In genomic region chr10:31076948-31077347, GRCm38 (mm10) we compare ENCODE assay signal across 15 mouse cellular contexts.
DNase-seq lines count a peak whose midpoint lies in the region; ATAC-seq lines count a peak whose summit lies in the region.
"Had no signal": no experiment of that assay in that cellular context is flagged by ENCODE, and none has a peak within 500 bp of the region (broad histone marks: within the 10 kb centered on the region; RNA-seq: fewer than 3 reads in every experiment).

No protein-coding gene starts in this region.

- H3K4me1 ChIP-seq in heart, embryonic 13.5 days = peaks cover 26% of the 10 kb centered on the region
- H3K4me1 ChIP-seq in kidney, embryonic 16.5 days (ENCODE audit: insufficient read depth, low read length) = no peaks in the 10 kb centered on the region
- H3K4me1 ChIP-seq in embryonic facial prominence, embryonic 12.5 days = no peaks in the 10 kb centered on the region; the same call in 1 of the 2 replicates
- H3K4me1 ChIP-seq in limb, embryonic 10.5 days = peaks cover 13% of the 10 kb centered on the region

- H3K4me2 ChIP-seq in heart, embryonic 13.5 days = peak overlapping the region; percentile 55
- no peak overlapping the region; the same call in 1 of the 2 replicates for H3K4me2 ChIP-seq in kidney, embryonic 16.5 days (replicated peaks; ENCODE audit: low read depth, low read length)
- H3K4me2 ChIP-seq in embryonic facial prominence, embryonic 12.5 days (replicated peaks) = 0 out of 2 replicates have a peak overlapping the region, but pooled peaks have one; percentile 8

- no peak; the same call in 1 of the 2 replicates for ATAC-seq in heart, embryonic 13.5 days (ENCODE audit: extremely low read depth, insufficient number of reproducible peaks, low FRiP score, low TSS enrichment)
- peak; percentile 59 for ATAC-seq in kidney, embryonic 16.5 days (ENCODE audit: low FRiP score, low TSS enrichment)
- no peak for ATAC-seq in embryonic facial prominence, embryonic 12.5 days (ENCODE audit: insufficient number of reproducible peaks, insufficient read depth, low FRiP score, low TSS enrichment)
- ATAC-seq in erythroid progenitor cell, adult 5-6 weeks (replicated peaks; ENCODE audit: low FRiP score, poor library complexity, severe bottlenecking) = no peak

- H3K4me3 ChIP-seq in heart, embryonic 13.5 days = peak overlapping the region; percentile 16; the same call in 1 of the 2 replicates
- H3K4me3 ChIP-seq in kidney, embryonic 16.5 days (ENCODE audit: low read length) = no peak overlapping the region
- H3K4me3 ChIP-seq in embryonic facial prominence, embryonic 12.5 days = no peak overlapping the region
- H3K4me3 ChIP-seq in limb, embryonic 10.5 days = no peak overlapping the region

- DNase-seq in heart, adult 9 months (ENCODE audit: low spot score in 2 of 2) = no peak
- DNase-seq in kidney, postnatal 14 days = no peak
- no peak for DNase-seq in limb, embryonic 10.5 days (ENCODE audit: low spot score)
- no peak for DNase-seq in adrenal gland, adult 8-10 months
- DNase-seq: adrenal gland, postnatal 36 days; cerebellum, postnatal 14 days; gastrocnemius, postnatal 10 days; kidney, postnatal 36 days; layer of hippocampus, postnatal 36 days; lung, adult 2 months; thymus, postnatal 4 days had no signal

- 27% methylated on average over 4 of the region's 4 CpGs for WGBS in heart, embryonic 13.5 days
- 32% methylated on average over 4 of the region's 4 CpGs for WGBS in kidney, embryonic 16.5 days
- 29% methylated on average over 4 of the region's 4 CpGs for WGBS in embryonic facial prominence, embryonic 12.5 days
- WGBS in limb, embryonic 10.5 days = 27% methylated on average over 4 of the region's 4 CpGs

- H3K9ac ChIP-seq in heart, embryonic 13.5 days = peak overlapping the region; percentile 58
- no peak overlapping the region for H3K9ac ChIP-seq in kidney, embryonic 16.5 days (replicated peaks; ENCODE audit: low read length)
- H3K9ac ChIP-seq in embryonic facial prominence, embryonic 12.5 days = no peak overlapping the region

- H3K36me3 ChIP-seq in heart, embryonic 13.5 days = no peaks in the 10 kb centered on the region
- H3K36me3 ChIP-seq in kidney, embryonic 16.5 days (ENCODE audit: insufficient read depth, low read length) = no peaks in the 10 kb centered on the region
- no peaks in the 10 kb centered on the region for H3K36me3 ChIP-seq in embryonic facial prominence, embryonic 12.5 days
- no peaks in the 10 kb centered on the region for H3K36me3 ChIP-seq in limb, embryonic 10.5 days

- no peaks in the 10 kb centered on the region for H3K27me3 ChIP-seq in heart, embryonic 13.5 days (replicated peaks)
- H3K27me3 ChIP-seq in kidney, embryonic 16.5 days (ENCODE audit: insufficient read depth, low read length) = no peaks in the 10 kb centered on the region
- H3K27me3 ChIP-seq in embryonic facial prominence, embryonic 12.5 days = no peaks in the 10 kb centered on the region
- no peaks in the 10 kb centered on the region for H3K27me3 ChIP-seq in limb, embryonic 10.5 days (ENCODE audit: low read depth, poor library complexity, severe bottlenecking)

- no peaks in the 10 kb centered on the region for H3K9me3 ChIP-seq in heart, embryonic 13.5 days
- no peaks in the 10 kb centered on the region for H3K9me3 ChIP-seq in kidney, embryonic 16.5 days (ENCODE audit: low read length)
- H3K9me3 ChIP-seq in embryonic facial prominence, embryonic 12.5 days = no peaks in the 10 kb centered on the region
- no peaks in the 10 kb centered on the region for H3K9me3 ChIP-seq in limb, embryonic 10.5 days (replicated peaks)

- peak overlapping the region; percentile 63 for H3K27ac ChIP-seq in heart, embryonic 13.5 days (replicated peaks)
- H3K27ac ChIP-seq in kidney, embryonic 16.5 days (ENCODE audit: low read length) = no peak overlapping the region
- H3K27ac ChIP-seq in embryonic facial prominence, embryonic 12.5 days = no peak overlapping the region
- H3K27ac ChIP-seq in limb, embryonic 10.5 days = peak overlapping the region; percentile 36; the same call in 1 of the 2 replicates

Comparison
In these comparisons a context has a peak if more than half of its experiments do, and no peak if none do; other contexts are left out.
1. H3K27ac ChIP-seq: peak in heart, embryonic 13.5 days (single experiment) and limb, embryonic 10.5 days (single experiment); none in kidney, embryonic 16.5 days (single experiment) and embryonic facial prominence, embryonic 12.5 days (single experiment).